Mouse (Mus musculus) ovary, postnatal 36 days (tissue): ENCODE measurements around the gene Helz2.
"Not testable (repeated sequence)": the region's sequence is repeated elsewhere in the genome, so short reads cannot be mapped to it uniquely, and the experiment has no call there.

Experiments
- DNase-seq: peaks from one replicate; pipeline ENCODE4 v3.0.0; 2022; ENCODE audit warnings: low spot score, mixed read lengths

Helz2 gene

GRCm38 (mm10) chr2:181193044-181193443 is 48.8 kb downstream of the Helz2 start:
- no peak for DNase-seq

- no peak for DNase-seq
Observed at GRCm38 (mm10) chr2:181191936-181192335, 49.9 kb downstream of the Helz2 start.

GRCm38 (mm10) chr2:181191385-181191784 is 50.4 kb downstream of the Helz2 start:
- DNase-seq: not testable (repeated sequence)

- no peak for DNase-seq
Observed at GRCm38 (mm10) chr2:181189321-181189720, 52.5 kb downstream of the Helz2 start.

- DNase-seq: no peak
Observed at GRCm38 (mm10) chr2:181188681-181189080, 53.1 kb downstream of the Helz2 start.

- peak; percentile 91 for DNase-seq
Observed at GRCm38 (mm10) chr2:181187121-181188000, 54.5 kb downstream of the Helz2 start, which contains the start of gene Ppdpf. Gene Ppdpf (plus strand): TSS chr2:181187247.

- peak; percentile 82 for DNase-seq
Observed at GRCm38 (mm10) chr2:181186635-181187034, 55.2 kb downstream of the Helz2 start.

GRCm38 (mm10) chr2:181180898-181181297 is 60.9 kb downstream of the Helz2 start:
- DNase-seq: no peak

- DNase-seq: no peak
Observed at GRCm38 (mm10) chr2:181178471-181178870, 63.4 kb downstream of the Helz2 start.

- no peak for DNase-seq
Observed at GRCm38 (mm10) chr2:181178015-181178414, 63.8 kb downstream of the Helz2 start.
